Mouse (Mus musculus) spleen, adult 12 weeks (tissue): ENCODE measurements at regions not wholly inside any gene's neighbourhood (a gene's known extent, or its start where the extent isn't known, plus 50 kb on each side); places are given as distances from the start of the nearest gene placed in this dataset.

Experiments used
- DNase-seq: peaks from one replicate; pipeline ENCODE4 v3.0.0; 2022; ENCODE audit warnings: low spot score

- no peak for DNase-seq
Observed at GRCm38 (mm10) chr14:25005241-25005946, 453.6 kb upstream of the Zmiz1 start.

- no peak for DNase-seq
Observed at GRCm38 (mm10) chr14:25011926-25012325, 447.1 kb upstream of the Zmiz1 start.

DNA sequence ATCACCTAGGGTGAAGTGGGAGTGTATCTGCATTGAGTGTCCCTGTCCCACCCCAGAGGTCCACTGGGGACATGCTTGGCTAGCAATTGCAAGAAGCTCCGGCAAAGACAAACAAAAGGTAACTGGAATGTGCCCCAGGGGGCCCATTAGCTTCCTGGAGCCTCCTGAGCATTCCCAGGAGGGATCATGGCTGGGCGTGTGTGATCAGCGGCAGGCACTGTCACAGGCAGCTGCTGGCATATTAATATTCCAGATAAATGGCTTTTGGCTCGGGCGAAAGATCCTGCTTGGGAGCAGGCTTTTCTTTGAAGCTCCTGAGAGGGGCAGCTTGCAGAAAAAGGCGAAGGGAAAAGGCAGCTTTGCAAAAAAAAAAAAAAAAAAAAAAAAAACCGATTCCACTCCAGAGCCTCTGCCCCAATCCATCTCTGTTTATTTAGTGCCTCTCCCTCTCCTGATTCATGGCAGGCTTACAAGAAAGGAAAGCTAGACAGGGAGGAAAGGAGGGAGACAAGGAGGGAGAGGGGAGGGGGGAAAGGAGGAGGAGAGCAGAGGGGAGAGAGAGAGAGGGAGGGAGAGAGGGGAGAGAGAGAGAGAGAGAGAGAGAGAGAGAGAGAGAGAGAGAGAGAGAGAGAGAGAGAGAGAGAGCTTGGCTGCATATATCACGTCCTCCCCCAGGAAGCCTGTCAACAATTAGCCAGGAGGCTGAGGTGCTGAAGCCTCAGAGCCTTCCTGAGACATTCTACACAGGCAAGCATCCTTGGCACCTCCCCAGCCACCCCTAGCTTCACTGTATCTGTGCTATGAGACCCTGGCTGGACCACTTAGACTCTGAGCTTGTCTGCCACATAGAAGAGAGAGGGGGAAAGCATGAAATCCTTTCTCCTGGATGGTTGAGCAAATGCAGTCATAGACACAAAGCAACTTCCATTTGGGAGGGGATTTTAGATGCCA, 443.4 kb upstream of the Zmiz1 start:
- no peak for DNase-seq

DNA sequence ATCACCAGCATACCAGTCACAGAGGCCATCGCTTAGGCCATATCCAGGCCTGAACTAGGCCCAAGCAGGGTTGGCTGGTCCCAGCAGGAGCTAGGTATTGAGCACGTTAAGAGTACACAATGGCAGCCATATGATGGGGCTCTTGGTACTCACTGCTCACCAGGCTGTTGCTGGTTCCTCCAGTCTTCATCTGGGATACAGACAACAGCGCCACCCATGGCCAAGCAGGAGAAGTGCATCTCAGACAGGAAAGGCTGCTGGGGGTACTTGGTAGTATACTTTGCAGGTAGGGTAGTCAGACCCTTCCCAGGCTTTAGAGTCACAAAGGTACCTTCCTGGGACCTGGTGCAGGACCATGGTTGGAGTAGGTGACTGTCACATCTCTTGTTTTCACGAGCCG, 441.1 kb upstream of the Zmiz1 start:
- no peak for DNase-seq

DNA sequence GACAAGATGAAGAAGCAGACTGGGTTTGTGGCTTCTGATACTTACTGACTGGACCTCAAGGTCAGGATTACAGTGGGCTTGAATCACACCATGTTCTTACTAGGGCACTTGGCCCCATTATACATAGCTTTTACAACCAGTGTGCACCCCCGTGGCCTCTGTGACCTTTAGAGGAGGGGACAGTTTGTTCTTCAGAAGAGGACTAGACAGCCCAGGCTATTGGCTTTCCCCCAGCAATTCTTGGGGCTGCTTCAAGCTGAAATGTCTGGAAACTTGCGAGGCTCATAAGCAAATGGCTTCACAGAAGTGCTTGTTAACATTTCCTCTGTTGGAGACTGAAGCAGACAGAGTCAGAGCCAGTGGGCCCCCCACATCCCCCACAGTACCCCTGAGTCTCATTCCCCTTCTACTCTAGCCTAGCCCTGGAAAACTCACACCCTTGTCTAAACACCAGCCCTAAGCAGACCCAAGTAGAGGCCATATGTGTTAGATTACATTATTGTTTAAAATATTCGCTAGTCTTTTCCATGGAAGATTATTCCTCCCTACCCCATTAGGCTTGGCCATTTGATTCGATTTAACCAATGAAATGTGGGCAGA, 439.6 kb upstream of the Zmiz1 start:
- no peak for DNase-seq

GRCm38 (mm10) chr14:25022523-25023269, 436.3 kb upstream of the Zmiz1 start:
- no peak for DNase-seq

DNA sequence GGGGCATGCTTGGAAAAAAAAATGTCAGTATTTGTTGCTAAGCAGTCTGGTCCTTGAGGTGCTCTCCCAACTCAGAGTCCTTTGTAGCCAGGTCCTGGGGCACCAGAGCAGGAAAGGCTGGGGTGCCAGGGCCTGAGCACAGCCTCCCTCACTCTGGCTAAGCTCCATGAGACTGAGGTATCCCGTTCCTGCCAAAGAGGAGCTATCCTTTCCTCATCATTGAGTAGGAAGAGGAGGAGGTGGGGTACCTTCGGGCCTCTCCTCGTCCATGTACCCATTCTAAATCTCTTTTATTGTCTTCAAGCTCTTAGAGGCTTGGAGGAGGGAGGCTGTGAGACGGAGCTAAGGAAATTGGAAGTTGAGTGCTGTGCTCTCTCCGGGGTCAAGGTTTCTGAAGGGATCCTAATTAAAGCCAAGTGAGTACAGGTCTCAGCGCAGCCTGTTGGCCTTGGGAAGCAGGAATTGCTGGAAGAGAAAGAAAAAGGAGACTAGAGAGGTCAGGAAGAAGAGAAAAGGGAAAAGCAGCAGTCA, 435.6 kb upstream of the Zmiz1 start:
- no peak for DNase-seq

- no peak for DNase-seq
Observed at GRCm38 (mm10) chr14:25025074-25025473, 433.9 kb upstream of the Zmiz1 start.

- no peak for DNase-seq
Observed at GRCm38 (mm10) chr14:25027076-25027475, 431.9 kb upstream of the Zmiz1 start.

- no peak for DNase-seq
Observed at GRCm38 (mm10) chr14:25027842-25028241, 431.1 kb upstream of the Zmiz1 start.

DNA sequence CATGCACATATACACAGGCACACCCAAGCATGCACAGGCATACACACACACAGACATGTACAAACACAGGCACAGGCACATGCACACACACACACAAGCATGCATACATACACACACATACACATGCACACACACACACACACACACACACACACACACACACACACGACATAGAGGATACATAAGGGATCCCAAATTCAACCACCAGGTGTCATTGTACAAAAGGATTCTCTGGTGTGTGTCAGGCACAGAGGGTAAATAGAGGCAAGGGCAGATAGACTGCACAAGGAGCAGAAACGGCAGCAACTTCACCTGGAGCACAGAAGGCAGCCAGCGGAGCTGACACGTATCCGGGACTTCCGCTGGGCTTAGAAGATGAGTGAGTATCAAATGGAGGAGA, 428.1 kb upstream of the Zmiz1 start:
- DNase-seq: no peak

GRCm38 (mm10) chr14:25031756-25032680, 427.0 kb upstream of the Zmiz1 start:
- DNase-seq: no peak

DNA sequence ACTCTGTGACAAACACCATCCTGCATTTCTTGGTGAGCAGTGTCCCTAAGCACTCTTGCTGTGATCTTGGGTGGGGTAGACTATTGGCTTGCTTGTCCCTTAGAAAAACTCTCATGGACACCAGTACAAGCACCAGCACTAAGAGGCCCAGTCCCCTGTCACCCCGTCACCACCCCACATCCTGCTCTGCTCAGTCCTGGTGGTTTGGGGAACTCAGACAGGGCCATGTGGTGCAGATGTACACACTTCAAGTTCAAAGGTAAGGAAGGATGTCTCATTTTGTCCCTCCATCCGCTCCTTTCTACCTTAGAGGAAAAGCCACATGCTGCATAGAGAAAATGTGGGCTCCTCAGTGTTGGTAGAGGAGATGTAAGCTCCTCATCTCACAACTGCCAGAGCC, 426.1 kb upstream of the Zmiz1 start:
- DNase-seq: no peak

- no peak for DNase-seq
Observed at GRCm38 (mm10) chr14:25042265-25042664, 416.7 kb upstream of the Zmiz1 start.

GRCm38 (mm10) chr14:25044106-25044505, 414.9 kb upstream of the Zmiz1 start:
- DNase-seq: no peak

DNA sequence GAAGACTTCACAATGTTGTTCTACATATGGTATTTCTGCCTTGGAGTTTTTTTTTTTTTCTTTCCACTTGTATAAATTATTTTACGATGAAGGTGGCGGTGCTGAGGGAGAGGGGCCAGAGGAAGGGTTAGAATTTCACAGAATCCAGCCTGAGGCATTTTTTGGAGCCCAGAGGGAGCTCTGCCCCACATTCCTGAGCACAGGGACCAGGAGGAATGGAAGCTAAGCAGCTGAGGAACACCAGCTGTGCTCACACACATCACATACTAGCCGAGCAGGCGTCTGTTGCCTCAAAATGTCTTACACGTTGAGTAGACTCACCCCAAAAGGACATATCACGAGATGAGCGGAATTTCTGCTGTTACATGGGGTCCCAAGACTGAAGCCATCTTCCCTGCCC, 414.1 kb upstream of the Zmiz1 start:
- DNase-seq: no peak

DNA sequence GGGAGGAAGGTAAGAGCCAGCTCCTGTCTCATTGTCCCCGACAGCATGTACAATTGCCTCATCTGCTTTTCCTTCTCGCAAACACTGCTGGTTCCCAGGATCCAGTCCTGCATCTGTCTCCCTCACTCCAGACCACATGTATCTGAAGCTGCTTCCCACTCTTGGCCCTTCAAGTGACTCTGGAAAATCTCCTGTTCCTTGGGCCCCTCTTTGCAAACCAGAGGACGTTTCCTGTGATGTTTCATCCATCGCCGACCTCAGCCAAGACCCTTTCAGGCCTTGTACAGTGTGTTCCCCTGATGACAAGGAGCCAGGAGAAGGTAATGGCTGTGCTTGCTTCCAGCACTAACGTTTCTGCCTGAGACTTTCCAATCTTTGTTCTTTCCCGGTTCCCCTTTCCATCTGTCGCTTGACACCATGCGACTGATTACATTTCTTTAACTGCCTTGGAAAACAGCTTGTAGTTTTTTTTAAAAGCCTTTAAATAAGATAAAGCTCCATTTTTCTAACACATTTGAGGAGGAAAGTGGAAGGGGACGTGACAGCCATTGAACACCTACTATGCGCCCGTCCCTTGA, 408.2 kb upstream of the Zmiz1 start:
- no peak for DNase-seq

GRCm38 (mm10) chr14:25052175-25052574, 406.8 kb upstream of the Zmiz1 start:
- DNase-seq: no peak

DNA sequence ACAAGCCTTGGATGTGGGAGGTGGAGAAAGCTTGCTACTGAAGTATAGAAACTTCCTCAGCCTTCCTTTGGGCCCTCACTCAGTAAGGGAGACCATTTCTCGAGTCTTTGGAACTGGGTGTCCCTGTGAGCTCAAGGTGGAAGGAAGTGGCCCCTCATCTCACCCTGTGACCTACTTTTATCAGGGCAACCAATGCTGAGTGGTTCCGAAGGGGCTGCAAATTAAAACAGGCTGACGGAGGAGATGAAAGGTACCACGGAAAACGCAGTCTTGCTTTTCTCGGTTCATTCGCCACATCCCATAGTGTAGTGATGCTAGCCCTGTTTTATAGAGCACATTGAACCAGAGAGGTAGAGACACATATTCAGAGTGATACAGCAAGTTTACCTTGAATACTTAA, 399.6 kb upstream of the Zmiz1 start:
- DNase-seq: no peak

- no peak for DNase-seq
Observed at GRCm38 (mm10) chr14:25060285-25060684, 398.7 kb upstream of the Zmiz1 start.
